Mouse (Mus musculus) ovary, postnatal 36 days (tissue): ENCODE results near the gene Clock.

ENCODE experiments used
- DNase-seq: peaks from one replicate; pipeline ENCODE4 v3.0.0; 2022; ENCODE audit warnings: low spot score, mixed read lengths

The Clock gene

DNA sequence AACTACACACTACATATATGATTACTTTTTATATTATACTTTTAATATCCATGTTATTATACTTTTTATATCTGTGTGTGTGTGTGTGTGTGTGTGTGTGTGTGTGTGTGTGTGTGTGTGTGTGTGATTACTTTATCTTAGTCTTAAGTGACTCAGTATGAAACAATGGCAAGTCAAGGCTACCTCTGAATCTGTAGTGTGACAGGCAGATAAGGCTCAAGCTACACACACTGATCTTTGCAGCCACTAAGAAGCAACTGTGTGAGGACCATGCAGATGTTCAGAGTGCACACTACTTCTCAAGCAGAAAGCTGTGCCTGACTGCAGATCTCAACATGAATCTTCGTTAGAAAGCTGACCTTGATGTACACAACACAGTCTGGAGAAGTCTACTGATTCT lies 20.7 kb downstream of the Clock start:
- DNase-seq = no peak

DNA sequence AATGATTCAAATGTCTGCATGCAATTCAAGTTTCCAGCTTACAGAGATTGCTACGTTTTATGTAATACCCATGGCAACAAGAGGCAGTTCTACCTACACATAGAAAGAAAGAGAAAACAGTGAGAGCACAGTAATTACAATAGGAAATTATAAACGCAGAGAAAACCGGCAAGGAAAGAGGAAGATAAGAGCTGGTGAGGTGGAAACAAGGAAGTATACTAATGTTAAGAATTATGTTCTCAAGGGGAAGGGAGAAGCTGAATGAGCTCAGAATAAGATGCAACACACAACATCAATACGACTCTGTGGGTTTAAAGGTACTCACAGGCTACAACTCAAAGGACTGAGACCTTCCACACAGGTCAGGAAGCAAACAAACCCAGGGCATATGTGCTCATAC lies 29.6 kb downstream of the Clock start:
- DNase-seq = no peak

DNA sequence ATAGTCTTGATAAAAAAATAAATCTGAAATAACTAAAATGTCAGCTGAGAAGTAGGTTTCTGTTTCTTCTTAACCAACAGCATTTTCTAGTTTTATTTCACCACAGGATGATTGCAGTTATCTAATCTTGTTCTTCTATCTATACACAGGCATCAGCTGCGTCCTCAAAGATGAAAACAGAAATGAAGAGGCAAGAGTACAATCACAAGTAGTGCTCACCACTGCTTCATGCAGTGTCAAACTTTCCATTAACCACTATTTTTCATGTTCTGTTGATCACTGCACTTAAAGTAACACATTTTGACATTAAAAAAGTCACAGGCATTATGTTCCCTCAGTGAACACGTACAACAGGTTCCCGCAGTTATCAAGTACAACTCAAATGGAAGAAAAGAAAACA lies 53.6 kb downstream of the Clock start:
- DNase-seq = no peak

DNA sequence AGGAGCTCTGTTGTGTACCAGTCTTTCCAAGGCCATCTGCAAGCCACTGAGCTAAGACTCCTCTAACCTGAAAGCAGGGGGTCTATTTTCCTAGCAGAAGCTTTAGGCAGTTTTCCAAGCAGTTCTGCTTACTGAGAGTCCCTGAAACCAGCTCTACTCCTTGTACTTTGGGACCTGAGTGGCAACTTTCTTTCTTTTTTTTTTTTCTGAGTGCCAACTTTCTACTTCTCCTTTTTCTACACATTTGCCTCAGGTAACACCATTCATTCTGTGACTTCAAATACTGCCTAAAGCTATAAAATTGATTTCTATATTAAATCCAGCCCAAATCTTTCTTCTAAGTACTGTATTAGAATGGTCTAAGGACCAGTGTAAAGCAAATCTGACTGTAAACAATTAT lies 58.1 kb downstream of the Clock start:
- DNase-seq = no peak

DNA sequence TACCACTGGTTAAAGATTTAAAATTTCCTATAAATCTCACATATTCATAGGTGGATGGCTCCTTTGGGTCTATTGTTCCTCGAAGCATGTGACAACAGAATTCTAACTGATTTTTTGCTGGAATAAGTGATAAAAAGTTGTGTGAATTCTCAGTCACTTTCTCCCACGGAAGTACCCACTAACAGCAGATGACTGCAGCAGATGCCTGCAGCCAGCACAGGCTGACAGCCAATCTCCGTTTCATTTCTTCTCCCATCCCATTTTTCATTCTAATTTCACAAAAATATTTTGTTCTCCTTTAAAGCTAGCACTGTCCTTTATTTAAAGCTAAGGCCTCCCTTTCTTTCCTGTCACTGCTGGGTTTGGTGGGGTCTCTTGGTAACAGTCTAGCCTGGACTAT lies 59.2 kb downstream of the Clock start:
- DNase-seq = no peak

DNA sequence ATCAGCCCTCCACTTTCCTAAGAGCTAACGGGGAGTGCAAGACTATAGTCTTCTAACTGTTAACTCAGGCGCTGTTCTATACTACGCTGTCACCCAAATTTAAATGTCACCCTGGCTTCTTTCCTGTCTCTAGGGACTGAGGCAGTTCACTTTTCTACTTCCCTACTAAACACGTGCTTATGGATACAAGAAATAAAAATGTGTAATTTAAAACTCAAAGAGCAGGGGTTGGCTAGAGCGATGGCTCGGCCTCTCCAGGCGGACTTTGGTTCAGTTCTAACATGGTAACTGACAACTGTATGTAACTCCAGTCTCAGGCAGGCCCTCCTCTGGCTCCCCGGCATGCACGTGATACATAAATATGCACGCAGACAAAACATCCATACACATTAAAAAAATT lies 60.2 kb downstream of the Clock start:
- no peak for DNase-seq

DNA sequence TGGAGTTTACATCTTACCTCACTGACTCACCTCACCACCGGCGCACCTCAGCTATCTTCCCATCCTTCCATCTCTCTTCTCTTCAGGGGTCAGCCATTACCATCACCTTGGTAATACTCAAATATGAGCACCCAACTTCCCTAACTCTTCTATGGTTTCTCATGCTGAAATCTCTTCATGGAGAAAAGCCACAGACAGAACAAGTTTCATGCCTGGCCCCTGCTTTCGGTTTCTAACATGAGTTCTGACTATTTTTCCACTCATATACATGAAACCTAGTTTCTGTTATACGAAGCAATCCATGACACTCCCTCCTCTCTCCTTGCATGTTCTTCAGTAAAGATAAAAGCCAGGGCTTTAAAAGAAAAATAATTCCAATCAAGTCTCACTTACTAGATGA lies 60.7 kb downstream of the Clock start:
- DNase-seq = no peak

DNA sequence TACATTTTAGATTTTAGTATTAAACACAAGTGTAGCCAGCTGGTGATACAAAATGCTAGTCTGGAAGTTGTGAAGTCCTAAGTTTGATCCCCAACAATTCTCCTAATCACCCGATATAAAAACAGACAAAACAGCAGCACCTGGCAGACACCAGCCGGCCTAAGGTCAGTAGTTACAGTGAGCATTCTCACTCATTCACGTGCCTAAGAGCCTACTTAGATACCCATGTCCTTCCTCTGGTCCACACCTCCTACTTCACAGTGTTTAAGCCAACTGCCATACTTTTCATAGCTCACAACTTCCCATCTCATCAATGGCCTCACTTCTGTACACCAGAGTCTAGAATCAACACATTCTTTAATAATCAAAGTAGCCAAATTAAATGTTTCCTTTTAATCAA lies 61.3 kb downstream of the Clock start:
- DNase-seq = no peak

DNA sequence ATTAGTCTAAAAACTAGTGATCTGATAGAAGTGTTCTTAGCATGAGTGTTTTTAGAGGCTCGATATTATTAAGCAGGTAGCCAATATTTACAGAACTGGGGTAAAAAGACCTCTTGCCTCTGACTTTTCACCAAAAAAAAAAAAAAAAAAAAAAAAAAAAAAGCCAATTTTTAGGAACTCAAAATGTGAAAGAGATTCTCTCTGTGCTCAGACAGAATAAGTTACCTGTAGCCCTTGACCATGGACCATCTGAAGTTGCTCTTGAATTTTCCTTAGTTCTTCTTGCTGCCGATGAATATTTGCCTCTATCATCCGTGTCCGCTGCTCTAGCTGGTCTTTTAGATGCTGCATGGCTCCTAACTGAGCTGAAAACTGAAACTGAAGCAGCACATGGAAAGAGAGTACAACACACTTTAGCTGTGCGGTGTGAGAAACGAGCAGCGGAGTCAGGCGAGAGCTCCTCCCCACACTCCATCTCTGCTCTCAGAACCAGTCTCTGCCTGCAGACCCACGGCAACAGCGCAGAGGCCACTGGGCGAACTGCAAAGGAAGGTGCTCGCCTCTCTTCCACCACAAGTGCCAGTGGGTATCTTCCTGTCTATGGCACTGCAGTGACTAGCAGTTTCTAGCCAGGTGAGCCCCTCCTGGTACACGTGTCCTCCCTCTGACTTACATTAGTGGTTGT lies 73.3 kb downstream of the Clock start:
- no peak for DNase-seq

DNA sequence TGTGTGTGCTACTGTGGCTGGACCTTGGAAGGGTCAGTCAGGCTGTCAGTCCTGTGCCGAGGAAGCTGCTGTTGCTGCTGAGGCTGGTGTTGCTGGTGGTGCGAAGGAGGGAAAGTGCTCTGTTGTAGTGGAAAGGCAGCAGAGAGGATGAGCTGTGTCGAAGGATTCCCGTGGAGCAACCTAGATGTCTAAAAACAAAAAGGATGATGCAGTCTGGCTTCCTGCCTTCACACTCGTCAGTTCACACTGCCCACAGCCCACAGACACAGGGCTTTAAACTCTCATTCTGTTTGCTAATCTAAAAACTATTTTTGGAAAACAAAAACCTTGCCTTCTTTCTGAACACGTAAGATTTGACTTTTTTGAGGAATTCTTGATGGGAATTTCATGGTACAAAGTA lies 87.9 kb downstream of the Clock start:
- no peak for DNase-seq

DNA sequence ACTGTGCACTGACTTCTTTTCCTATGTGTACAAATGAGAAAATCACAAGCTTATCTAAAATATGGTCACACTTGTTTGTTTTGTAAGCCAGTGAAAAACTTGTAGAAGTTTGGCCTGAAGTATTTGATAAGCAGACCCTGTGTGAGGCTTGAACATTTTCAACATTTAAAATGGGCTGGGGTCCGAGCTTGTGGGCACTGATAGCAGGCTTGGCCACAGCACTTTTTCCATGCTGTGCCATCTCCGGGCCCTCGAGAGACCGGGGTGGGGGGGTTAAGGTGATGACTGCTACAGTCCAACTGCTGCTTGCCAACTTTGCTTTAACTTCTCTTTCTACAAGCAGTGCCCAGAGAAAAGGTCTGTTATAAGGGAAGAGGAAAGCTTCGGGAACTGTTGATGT lies 96.5 kb downstream of the Clock start:
- DNase-seq = no peak

DNA sequence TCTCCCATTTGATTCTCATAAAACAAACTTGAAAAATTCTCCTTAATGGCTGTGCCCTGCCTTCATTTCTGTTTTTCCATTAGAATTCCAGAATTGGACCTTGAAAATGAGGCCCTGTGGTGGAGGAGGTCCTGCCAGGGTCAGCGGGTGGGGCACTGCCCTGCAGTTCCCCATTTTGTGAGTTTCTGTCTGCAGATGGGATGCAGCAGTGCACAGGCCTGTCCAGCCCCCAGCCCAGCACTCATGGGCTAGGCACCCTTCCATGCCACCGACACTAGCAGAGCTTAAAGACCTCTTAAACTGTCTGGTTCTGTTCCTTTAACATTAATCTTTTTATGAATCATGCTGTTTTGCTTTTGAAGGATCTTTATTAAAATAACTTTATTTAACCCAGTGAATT lies 98.7 kb downstream of the Clock start:
- no peak for DNase-seq

DNA sequence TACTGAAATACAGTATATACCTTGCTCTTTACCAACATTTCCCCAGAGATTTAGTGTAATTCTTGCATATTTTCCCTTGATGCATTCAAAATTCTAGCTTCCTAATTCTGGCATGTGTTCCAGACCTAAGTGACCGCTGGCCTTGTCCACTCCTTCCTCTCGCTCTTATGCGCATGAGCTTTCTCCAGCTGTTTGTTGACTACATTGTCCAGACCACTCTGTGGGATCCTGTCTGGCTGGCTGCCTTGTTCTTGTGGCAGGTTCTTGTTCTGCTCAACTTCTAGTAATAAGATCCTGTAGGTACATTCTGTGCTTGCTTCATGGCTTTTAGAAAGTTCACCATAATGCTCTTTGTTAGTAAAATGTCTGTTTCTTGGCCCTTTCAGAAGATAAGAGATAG lies 101.4 kb downstream of the Clock start:
- no peak for DNase-seq

DNA sequence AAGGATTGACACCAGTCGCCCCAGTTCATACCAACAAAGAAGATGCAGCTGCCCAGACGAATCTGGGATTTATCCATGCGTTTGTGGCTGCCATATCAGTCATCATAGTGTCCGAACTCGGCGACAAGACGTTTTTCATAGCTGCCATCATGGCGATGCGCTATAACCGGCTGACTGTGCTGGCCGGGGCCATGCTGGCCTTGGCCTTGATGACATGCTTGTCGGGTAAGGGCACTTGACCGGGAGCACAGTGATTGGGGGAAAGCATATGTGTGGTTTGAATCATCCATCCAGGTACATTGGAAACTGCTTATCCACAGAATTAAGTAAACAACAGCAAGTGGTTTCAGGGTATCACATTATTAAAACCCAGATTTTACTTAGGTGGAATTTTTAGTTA lies 105.2 kb downstream of the Clock start:
- DNase-seq = no peak

DNA sequence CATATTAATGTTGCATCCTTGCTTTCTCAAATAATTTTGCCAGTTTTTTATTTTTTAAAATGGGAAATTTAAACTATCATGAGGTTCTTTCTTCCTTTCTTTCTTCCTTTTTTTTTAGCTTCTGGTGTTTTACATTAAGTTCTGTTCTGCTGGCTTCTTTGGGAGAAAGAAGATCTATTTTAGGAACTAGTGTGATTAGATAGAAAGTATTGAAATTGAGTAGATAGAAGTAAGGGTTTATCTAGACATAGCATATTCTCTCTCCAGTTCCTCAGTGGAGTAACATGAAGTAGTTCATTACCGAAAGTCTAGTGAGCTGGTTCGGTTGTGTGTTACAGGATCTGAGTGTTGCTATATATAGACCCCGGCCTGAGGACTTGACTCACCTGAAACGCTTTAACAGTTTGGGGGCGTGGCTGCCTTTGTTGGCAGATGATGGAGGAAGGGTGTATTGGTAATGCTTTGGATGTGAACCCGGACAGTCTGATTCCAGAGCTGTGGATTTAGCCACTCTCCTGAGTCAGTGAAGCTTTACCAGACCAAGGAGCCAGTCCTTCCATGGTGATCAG lies 110.1 kb downstream of the Clock start:
- no peak for DNase-seq

DNA sequence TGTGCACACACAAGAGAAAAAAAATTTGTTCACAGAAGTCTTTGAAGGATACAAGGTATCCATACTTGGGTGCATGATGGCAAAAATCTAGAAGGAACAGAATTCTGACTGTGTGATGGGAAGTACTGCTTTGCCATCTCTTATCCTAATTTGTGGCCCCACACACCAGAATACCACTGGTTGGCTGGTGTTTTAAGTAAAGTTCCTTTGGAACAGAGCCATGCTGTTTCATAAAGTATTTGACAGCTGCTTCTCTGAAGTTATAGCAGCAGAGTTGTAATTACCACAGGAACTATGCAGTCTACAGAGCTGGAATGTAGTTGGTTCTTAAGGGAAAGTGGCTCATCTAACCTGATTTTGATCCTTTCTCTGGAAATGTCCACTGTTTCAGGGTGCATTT lies 111.5 kb downstream of the Clock start:
- no peak for DNase-seq

DNA sequence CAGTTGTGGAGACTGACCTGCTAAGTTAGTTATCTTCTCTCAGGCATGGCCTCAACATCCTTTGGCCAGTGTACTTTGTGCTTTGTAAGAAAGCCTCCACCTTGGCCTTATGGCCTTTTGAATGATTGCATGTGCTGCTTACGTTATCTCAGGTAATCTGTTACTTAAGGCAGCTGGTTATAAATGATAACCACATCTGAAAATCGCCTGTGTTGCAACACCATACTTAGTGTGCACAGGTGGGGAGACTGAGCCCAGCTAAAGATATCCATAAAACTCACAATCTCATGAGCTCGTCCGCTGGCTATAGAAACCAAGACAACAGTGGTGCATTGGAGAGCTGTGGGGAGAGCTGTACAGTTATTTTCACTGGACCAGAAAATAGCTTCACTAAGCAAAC lies 114.0 kb downstream of the Clock start:
- DNase-seq = no peak

DNA sequence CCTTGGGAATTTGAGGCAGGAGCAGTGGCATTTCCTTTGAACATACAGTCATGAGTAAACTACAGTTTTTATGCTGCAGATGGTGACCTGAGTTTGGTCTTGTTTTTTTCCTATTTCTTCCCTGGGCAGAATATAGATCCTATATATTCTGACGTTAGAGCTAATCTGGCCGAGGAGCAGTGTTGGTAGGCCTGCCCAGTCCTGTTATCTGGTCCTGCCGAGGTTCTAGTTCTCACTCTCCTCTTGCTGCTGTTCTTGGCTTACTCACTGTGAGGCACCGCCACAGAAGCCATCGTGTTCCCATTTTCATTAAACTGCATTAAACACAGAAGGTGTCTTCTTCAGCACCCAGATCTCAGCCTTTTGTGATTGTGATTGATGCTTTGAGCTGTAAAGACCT lies 116.7 kb downstream of the Clock start:
- no peak for DNase-seq

DNA sequence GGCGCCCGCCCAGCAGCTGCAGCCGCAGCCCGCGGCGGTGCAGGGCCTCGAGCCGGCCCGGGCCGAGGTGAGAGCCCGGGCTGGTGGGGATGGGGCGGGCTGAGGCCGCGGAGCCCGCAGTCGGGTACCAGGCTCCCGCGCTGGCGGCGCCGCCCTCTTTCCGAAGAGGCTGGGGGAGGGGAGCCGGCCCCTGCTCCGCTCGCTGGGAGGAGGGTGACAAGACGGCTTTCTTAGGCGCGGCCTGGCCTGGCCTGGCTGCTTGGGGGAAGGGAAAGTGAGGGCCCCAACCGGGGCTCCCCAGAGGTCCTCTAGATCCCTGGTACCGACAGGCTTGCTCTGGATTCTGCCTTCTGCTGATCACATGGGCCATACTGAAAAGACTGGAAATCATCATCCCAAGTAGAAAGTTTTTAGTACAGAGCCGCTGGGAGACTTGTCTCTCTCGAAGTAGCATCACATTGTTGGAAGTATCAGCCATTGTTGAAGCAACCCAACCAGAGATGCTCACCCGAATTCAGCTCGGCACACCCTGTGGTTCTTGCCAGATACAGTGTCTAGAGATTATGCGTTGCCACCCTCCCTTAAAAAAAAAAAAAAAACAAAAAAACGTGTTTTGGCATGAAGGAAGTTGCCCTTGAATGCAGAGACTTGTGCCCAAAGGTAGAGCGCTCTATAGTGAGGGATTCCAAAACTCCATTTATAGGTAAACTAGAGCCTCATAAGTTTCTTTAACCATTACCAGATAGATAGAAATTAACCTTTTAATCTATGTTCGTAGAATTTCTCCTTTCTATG lies 120.1 kb downstream of the Clock start:
- DNase-seq = peak; percentile 80

DNA sequence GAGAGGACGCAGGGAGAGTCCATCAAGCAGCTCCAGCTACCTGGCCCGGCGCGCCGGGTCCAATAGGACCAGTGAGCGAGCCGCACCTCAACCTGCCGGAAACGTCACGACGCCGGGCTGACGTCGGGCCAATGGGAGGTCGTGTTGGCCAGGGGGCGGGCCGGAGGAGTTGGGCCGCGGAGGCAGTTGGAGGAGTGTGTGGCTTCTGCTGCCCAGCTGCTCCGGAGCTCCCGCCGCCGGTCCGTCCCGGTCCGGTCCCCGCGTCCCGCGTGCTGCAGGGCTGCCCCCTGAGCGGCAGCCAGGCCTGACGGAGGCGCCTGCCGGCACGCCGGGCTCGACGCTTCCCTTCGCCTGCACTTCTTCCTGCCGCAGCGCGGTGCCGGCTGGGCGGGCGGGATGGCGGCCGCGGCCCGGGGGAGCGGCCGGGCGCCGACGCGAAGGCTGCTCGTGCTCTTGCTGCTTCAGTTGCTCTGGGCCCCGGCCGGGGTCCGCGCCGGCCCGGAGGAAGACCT lies 120.8 kb downstream of the Clock start, which contains the start of gene Tmem165:
Tmem165 (plus strand) TSS at position 131 of the 512 bp plus-strand sequence.
- peak; percentile 93 for DNase-seq

DNA sequence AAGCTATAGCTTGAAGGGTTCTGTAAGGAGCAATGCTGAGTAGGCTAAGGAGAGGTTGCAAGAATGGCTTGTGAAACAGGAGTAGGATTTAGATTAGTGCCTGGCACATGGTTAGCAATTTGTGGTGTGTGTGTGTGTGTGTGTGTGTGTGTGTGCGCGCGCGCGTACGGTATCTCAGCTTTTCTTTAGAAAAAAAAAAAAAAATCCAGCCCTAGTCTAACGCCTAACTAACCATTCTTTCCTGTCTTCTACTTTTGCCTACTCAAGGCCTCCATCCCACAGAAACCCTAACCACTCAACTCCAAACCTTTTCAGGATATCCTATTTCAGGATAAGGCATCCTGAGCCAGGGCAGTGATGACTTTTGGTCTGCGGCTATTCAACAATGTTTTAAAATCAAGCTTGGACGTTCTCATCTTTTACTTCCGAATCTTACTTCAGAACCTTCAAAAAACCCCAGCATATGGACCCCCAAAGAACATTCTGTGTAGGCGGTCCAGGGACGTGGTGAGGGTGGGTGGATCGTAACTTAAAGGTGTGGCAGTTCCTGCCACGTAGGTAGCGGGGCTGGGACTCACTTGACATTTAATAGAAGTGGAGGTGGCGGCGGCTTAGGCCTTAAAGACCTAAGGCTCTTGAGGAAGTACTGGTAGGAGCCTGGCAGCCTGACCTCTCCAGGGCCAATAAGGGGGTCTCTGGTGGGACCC lies 121.4 kb downstream of the Clock start:
- no peak for DNase-seq

DNA sequence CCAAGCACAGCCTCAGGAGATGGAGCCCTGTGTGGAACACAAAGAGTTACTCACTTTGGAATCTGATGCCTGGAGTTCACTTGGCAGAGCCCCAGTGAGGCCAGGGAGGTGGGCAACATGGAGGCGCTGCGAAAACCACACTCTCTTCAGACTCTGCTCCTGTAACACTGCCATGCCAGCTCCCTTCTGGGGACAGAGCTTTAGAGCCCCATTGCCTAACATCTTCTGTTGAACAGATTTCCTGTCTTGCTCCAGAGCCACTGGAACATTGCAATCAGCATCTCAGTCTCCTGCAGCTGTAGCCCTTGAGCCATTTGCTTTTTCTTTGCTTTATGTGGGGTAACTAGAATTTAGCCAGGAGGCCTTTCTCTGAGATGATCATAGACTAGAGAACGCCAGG lies 122.3 kb downstream of the Clock start:
- no peak for DNase-seq

DNA sequence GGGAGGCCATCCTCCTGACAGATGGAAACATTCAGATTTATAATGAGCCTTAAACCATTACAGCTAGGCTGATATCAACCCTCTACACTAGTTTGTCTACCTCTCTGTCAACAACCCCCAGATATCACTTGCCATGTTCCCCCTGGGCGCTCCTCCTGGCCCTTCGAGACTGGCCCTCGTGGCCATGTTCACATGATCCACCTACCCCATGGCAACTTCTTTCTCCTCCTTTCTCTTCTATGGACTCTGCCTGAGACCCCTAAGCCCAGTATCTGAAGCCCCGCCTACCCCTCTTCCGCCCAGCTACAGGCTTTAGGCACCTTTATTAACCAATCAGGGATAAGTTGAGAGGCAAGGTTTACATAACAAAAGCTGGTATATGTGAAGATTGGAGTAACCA lies 124.8 kb downstream of the Clock start:
- DNase-seq = no peak
